Mouse (Mus musculus): ENCODE measurements at regions not wholly inside any gene's neighbourhood (a gene's known extent, or its start where the extent isn't known, plus 50 kb on each side); places are given as distances from the start of the nearest gene placed in this dataset.

DNA sequence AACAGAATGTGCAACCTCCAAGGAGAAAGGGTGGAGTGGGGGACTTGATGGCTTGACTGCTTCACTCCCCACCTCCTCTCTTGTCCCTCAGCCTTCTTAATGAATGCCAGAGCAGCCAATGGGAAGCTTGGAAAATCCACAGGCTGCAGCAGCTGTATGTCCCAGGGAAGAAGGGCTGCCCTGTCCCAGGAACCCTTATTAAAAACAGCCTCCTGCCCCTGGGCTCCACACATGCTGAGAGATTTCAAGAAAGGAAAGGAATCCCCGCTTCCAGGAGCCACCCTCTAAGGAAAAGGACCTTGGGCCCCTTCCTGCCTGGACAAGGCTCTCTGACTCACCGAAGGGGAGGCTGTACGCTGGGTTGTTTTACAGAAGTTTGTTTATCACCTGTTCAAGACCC, 68.8 kb downstream of the Vegfa start:
- TF ChIP-seq CTCF (conservative IDR thresholded peaks at IDR 0.05; ENCODE audit: low read length) = no peak
- TF ChIP-seq POU5F1 (IDR thresholded peaks at IDR 0.05; ENCODE audit: borderline replicate concordance, low read length) = no peak
